Mouse (Mus musculus): ENCODE measurements around the gene Slc8a1. TPM values are rescaled to one million over a fixed set of nuclear protein-coding genes. Genes with fewer than 3 reads are reported as not detected.
A peak's percentile ranks its signal among the peaks of the same experiment; 100 is the strongest.

Gene Slc8a1
- total RNA-seq (2021): 100 to 1,000 TPM; 270 to 277 TPM
- long read RNA-seq, experiment 1, partial matches to known transcripts: 1 of 13 reads
- long read RNA-seq, experiment 1, other reads (novel, unspliced or antisense): 12 of 13 reads
- long read RNA-seq, experiment 2, partial matches to known transcripts: 0 of 13 reads
- long read RNA-seq, experiment 2, other reads (novel, unspliced or antisense): 13 of 13 reads

- TF ChIP-seq CTCF (IDR thresholded peaks at IDR 0.05): no peak
- H3K27ac ChIP-seq: peak within 1 kb of the TSS; percentile 75
- intact Hi-C loops (cut with DNase I): loop anchor here (2.0 kb wide), 1 partner anchor 72 kb away; no protein-coding TSS in a partner anchor
- H3K4me3 ChIP-seq: peak within 1 kb of the TSS; percentile 38
- peak; percentile 35 to 38 for DNase-seq (ENCODE audit: extremely low spot score in 1 of 2, low spot score in 2 of 2)
These were observed at the start of gene Slc8a1 for GRCm38 (mm10) chr17:81738311-81738755. Gene Slc8a1 (minus strand): TSS chr17:81738377.

GRCm38 (mm10) chr17:81787350-81787749 is 49.2 kb upstream of the Slc8a1 start:
- intact Hi-C loops (cut with DNase I): loop anchor here (2.0 to 10.0 kb wide), 3 partner anchors 113 to 595 kb away; no protein-coding TSS in a partner anchor
- TF ChIP-seq CTCF (IDR thresholded peaks at IDR 0.05): peak; percentile 72
- peak; percentile 15 to 19 for DNase-seq (ENCODE audit: extremely low spot score in 1 of 2, low spot score in 2 of 2)
- Histone ChIP-seq H3K4me3 (no peak overlapping the region), H3K27ac (no peak overlapping the region)

- TF ChIP-seq CTCF (IDR thresholded peaks at IDR 0.05): no peak
- intact Hi-C loops (cut with DNase I): loop anchor here (10.0 kb wide), 1 partner anchor 108 kb away; no protein-coding TSS in a partner anchor
- no peak overlapping the region for H3K27ac ChIP-seq
- H3K4me3 ChIP-seq: no peak overlapping the region
- DNase-seq (ENCODE audit: extremely low spot score in 1 of 2, low spot score in 2 of 2): no peak
These were observed 44.1 kb upstream of the Slc8a1 start for GRCm38 (mm10) chr17:81782326-81782725.

- no peak overlapping the region for H3K27ac ChIP-seq
- no peak for TF ChIP-seq CTCF (IDR thresholded peaks at IDR 0.05)
- DNase-seq (ENCODE audit: extremely low spot score in 1 of 2, low spot score in 2 of 2): no peak
- intact Hi-C loops (cut with DNase I): loop anchor here (10.0 kb wide), 1 partner anchor 107 kb away; no protein-coding TSS in a partner anchor
- no peak overlapping the region for H3K4me3 ChIP-seq
These were observed 43.3 kb upstream of the Slc8a1 start for GRCm38 (mm10) chr17:81781491-81781890.

- DNase-seq (ENCODE audit: extremely low spot score in 1 of 2, low spot score in 2 of 2): no peak
- Histone ChIP-seq H3K27ac (no peak overlapping the region), H3K4me3 (no peak overlapping the region)
- no peak for TF ChIP-seq CTCF (IDR thresholded peaks at IDR 0.05)
- intact Hi-C loops (cut with DNase I): loop anchor here (10.0 kb wide), 1 partner anchor 105 kb away; no protein-coding TSS in a partner anchor
These were observed 41.7 kb upstream of the Slc8a1 start for GRCm38 (mm10) chr17:81779883-81780282.

GRCm38 (mm10) chr17:81750664-81751063 is 12.5 kb upstream of the Slc8a1 start:
- no peak for TF ChIP-seq CTCF (IDR thresholded peaks at IDR 0.05)
- intact Hi-C loops (cut with DNase I): no loop called here
- H3K27ac ChIP-seq: no peak overlapping the region
- DNase-seq (ENCODE audit: extremely low spot score in 1 of 2, low spot score in 2 of 2): no peak
- no peak overlapping the region for H3K4me3 ChIP-seq

GRCm38 (mm10) chr17:81743034-81743433 is 4.9 kb upstream of the Slc8a1 start:
- intact Hi-C loops (cut with DNase I): no loop called here
- DNase-seq (ENCODE audit: extremely low spot score in 1 of 2, low spot score in 2 of 2): no peak
- no peak for TF ChIP-seq CTCF (IDR thresholded peaks at IDR 0.05)
- Histone ChIP-seq H3K27ac (no peak overlapping the region), H3K4me3 (no peak overlapping the region)

GRCm38 (mm10) chr17:81740576-81740975 is 2.4 kb upstream of the Slc8a1 start:
- intact Hi-C loops (cut with DNase I): no loop called here
- H3K4me3 ChIP-seq: no peak overlapping the region
- no peak for TF ChIP-seq CTCF (IDR thresholded peaks at IDR 0.05)
- DNase-seq (ENCODE audit: extremely low spot score in 1 of 2, low spot score in 2 of 2): no peak
- no peak overlapping the region for H3K27ac ChIP-seq

- no peak for DNase-seq (ENCODE audit: extremely low spot score in 1 of 2, low spot score in 2 of 2)
- Histone ChIP-seq H3K27ac (peak overlapping the region; percentile 75), H3K4me3 (peak overlapping the region; percentile 38)
- intact Hi-C loops (cut with DNase I): loop anchor here (2.0 kb wide), 1 partner anchor 71 kb away; no protein-coding TSS in a partner anchor
- no peak for TF ChIP-seq CTCF (IDR thresholded peaks at IDR 0.05)
These were observed 398 bp downstream of the Slc8a1 start for GRCm38 (mm10) chr17:81737779-81738178.

- peak overlapping the region; percentile 75 for H3K27ac ChIP-seq
- intact Hi-C loops (cut with DNase I): no loop called here
- TF ChIP-seq CTCF (IDR thresholded peaks at IDR 0.05): no peak
- DNase-seq (ENCODE audit: extremely low spot score in 1 of 2, low spot score in 2 of 2): no peak
- peak overlapping the region; percentile 38 for H3K4me3 ChIP-seq
These were observed 868 bp downstream of the Slc8a1 start for GRCm38 (mm10) chr17:81737309-81737708.

- DNase-seq (ENCODE audit: extremely low spot score in 1 of 2, low spot score in 2 of 2): no peak
- intact Hi-C loops (cut with DNase I): no loop called here
- H3K4me3 ChIP-seq: no peak overlapping the region
- TF ChIP-seq CTCF (IDR thresholded peaks at IDR 0.05): no peak
- H3K27ac ChIP-seq: no peak overlapping the region
These were observed 2.6 kb downstream of the Slc8a1 start for GRCm38 (mm10) chr17:81735583-81735982.

GRCm38 (mm10) chr17:81729891-81730290 is 8.3 kb downstream of the Slc8a1 start:
- DNase-seq (ENCODE audit: extremely low spot score in 1 of 2, low spot score in 2 of 2): no peak
- intact Hi-C loops (cut with DNase I): no loop called here
- TF ChIP-seq CTCF (IDR thresholded peaks at IDR 0.05): no peak
- H3K4me3 ChIP-seq: no peak overlapping the region
- no peak overlapping the region for H3K27ac ChIP-seq

GRCm38 (mm10) chr17:81712273-81712751 is 25.9 kb downstream of the Slc8a1 start:
- Histone ChIP-seq H3K27ac (no peak overlapping the region), H3K4me3 (no peak overlapping the region)
- no peak; the same call in 1 of the 2 replicates for TF ChIP-seq CTCF (IDR thresholded peaks at IDR 0.05)
- DNase-seq (ENCODE audit: extremely low spot score in 1 of 2, low spot score in 2 of 2): no peak
- intact Hi-C loops (cut with DNase I): no loop called here

All from left cerebral cortex, adult 2 months (tissue).